Comparison of ENCODE assay signal across 24 mouse cellular contexts in genomic region chr8:93235681-93236080, GRCm38 (mm10). TPM values are rescaled to one million over a fixed set of nuclear protein-coding genes. Genes with fewer than 3 reads are reported as not detected.
"Had no signal": no experiment of that assay in that cellular context is flagged by ENCODE, and none has a peak within 500 bp of the region (broad histone marks: within the 10 kb centered on the region; RNA-seq: fewer than 3 reads in every experiment).

No protein-coding gene starts in this region.

- DNase-seq: lung, adult 2 months; lung, postnatal 14 days; lung, postnatal 36 days; right cerebral cortex, postnatal 14 days; thymus, adult 2 months; thymus, postnatal 25 days; thymus, postnatal 4 days had no signal

- H3K4me2 ChIP-seq: lung, embryonic 15.5 days; midbrain, embryonic 11.5 days; midbrain, embryonic 13.5 days; midbrain, embryonic 15.5 days; neural tube, embryonic 12.5 days; stomach, embryonic 15.5 days had no signal

- H3K9me3 ChIP-seq: lung, embryonic 15.5 days; midbrain, embryonic 13.5 days; midbrain, embryonic 15.5 days; neural tube, embryonic 12.5 days; stomach, embryonic 15.5 days had no signal

- H3K4me1 ChIP-seq: lung, embryonic 15.5 days; megakaryocyte, embryonic 14.5 days; midbrain, embryonic 13.5 days; midbrain, embryonic 15.5 days; neural tube, embryonic 12.5 days; stomach, embryonic 15.5 days had no signal

- H3K9ac ChIP-seq: lung, embryonic 15.5 days; midbrain, embryonic 13.5 days; midbrain, embryonic 15.5 days; neural tube, embryonic 12.5 days; stomach, embryonic 15.5 days had no signal

- H3K4me3 ChIP-seq: lung, embryonic 15.5 days; megakaryocyte, embryonic 14.5 days; midbrain, embryonic 13.5 days; midbrain, embryonic 15.5 days; neural tube, embryonic 12.5 days; stomach, embryonic 15.5 days had no signal

- H3K27me3 ChIP-seq: lung, embryonic 15.5 days; megakaryocyte, embryonic 14.5 days; midbrain, embryonic 13.5 days; midbrain, embryonic 15.5 days; neural tube, embryonic 12.5 days; stomach, embryonic 15.5 days had no signal

- ATAC-seq: lung, postnatal 0 days; midbrain, embryonic 13.5 days; midbrain, embryonic 15.5 days had no signal

- H3K36me3 ChIP-seq: lung, embryonic 15.5 days; midbrain, embryonic 13.5 days; midbrain, embryonic 15.5 days; neural tube, embryonic 12.5 days; stomach, embryonic 15.5 days had no signal

- H3K27ac ChIP-seq: lung, embryonic 15.5 days; macrophage; midbrain, embryonic 13.5 days; midbrain, embryonic 15.5 days; neural tube, embryonic 12.5 days; stomach, embryonic 15.5 days; stomach, postnatal 0 days had no signal

RNA-seq across cellular contexts. Expression of gene Ces1e, which starts 6.3 kb away (rescaled TPM):
- total RNA-seq: megakaryocyte progenitor cell, adult 5-6 weeks; midbrain, postnatal 0 days; monocyte, adult 5-6 weeks; neutrophil, adult 5-6 weeks had no signal
- polyA plus RNA-seq: lung, embryonic 15.5 days; macrophage; midbrain, embryonic 11.5 days; midbrain, embryonic 13.5 days; midbrain, embryonic 15.5 days; midbrain, postnatal 0 days; neural tube, embryonic 12.5 days; neural tube, embryonic 14.5 days; testis, adult 2 months; urinary bladder, adult 2 months had no signal

RNA-seq across cellular contexts. Expression of gene Ces1d, which starts 38.0 kb away (rescaled TPM):
- total RNA-seq: monocyte, adult 5-6 weeks had no signal
- polyA plus RNA-seq: macrophage; midbrain, embryonic 11.5 days; neural tube, embryonic 12.5 days had no signal

RNA-seq across cellular contexts. Expression of gene Ces1f, which starts 43.9 kb away (rescaled TPM):
- total RNA-seq: megakaryocyte progenitor cell, adult 5-6 weeks; midbrain, postnatal 0 days; monocyte, adult 5-6 weeks; neutrophil, adult 5-6 weeks had no signal
- polyA plus RNA-seq: macrophage; midbrain, embryonic 11.5 days; midbrain, embryonic 13.5 days; midbrain, embryonic 15.5 days; midbrain, postnatal 0 days; neural tube, embryonic 12.5 days; neural tube, embryonic 14.5 days had no signal
